Mouse (Mus musculus): Measurements from ENCODE around the gene Il31ra. TPM values are rescaled to one million over a fixed set of nuclear protein-coding genes. Genes with fewer than 3 reads are reported as not detected.

Gene Il31ra
- polyA plus RNA-seq, 1 experiment from 2014 or later: 0.06 TPM

- Histone ChIP-seq H3K4me3 (ENCODE audit: low read depth, low read length) (no peak overlapping the region), H3K4me2 (ENCODE audit: low read depth, low read length) (no peak overlapping the region), H3K36me3 (replicated peaks; ENCODE audit: insufficient read depth, low read length) (no peaks in the 10 kb centered on the region), H3K9ac (replicated peaks) (no peak overlapping the region), H3K27ac (ENCODE audit: low read depth) (no peak overlapping the region), H3K4me1 (ENCODE audit: insufficient read depth) (no peaks in the 10 kb centered on the region), H3K9me3 (ENCODE audit: low read length) (no peaks in the 10 kb centered on the region), H3K27me3 (ENCODE audit: insufficient read depth, low read length) (no peaks in the 10 kb centered on the region)
- TF ChIP-seq EP300 (IDR thresholded peaks at IDR 0.05; ENCODE audit: low read depth): no peak
- TF ChIP-seq CTCF (IDR thresholded peaks at IDR 0.05; ENCODE audit: low read depth): no peak
- DNase-seq: no peak
- ATAC-seq: no peak
These were observed 20.4 kb downstream of the Il31ra start for GRCm38 (mm10) chr13:112573800-112574199.

GRCm38 (mm10) chr13:112570768-112571167, 23.4 kb downstream of the Il31ra start:
- no peak for ATAC-seq

GRCm38 (mm10) chr13:112569606-112570005, 24.6 kb downstream of the Il31ra start:
- Histone ChIP-seq H3K9ac (replicated peaks) (no peak overlapping the region), H3K4me2 (ENCODE audit: low read depth, low read length) (no peak overlapping the region), H3K4me1 (ENCODE audit: insufficient read depth) (no peaks in the 10 kb centered on the region), H3K9me3 (ENCODE audit: low read length) (no peaks in the 10 kb centered on the region), H3K27ac (ENCODE audit: low read depth) (no peak overlapping the region), H3K4me3 (ENCODE audit: low read depth, low read length) (no peak overlapping the region), H3K36me3 (replicated peaks; ENCODE audit: insufficient read depth, low read length) (no peaks in the 10 kb centered on the region), H3K27me3 (ENCODE audit: insufficient read depth, low read length) (no peaks in the 10 kb centered on the region)
- ATAC-seq (no peak), DNase-seq (no peak)
- 58% methylated on average over 4 of the region's 4 CpGs for WGBS (ENCODE audit: insufficient replicate concordance)
- TF ChIP-seq EP300 (IDR thresholded peaks at IDR 0.05; ENCODE audit: low read depth) (no peak), CTCF (IDR thresholded peaks at IDR 0.05; ENCODE audit: low read depth) (no peak)

More at GRCm38 (mm10) chr13:112570768-112571167, 23.4 kb downstream of the Il31ra start:
- no peak for DNase-seq
- Histone ChIP-seq H3K27ac (ENCODE audit: low read depth) (no peak overlapping the region), H3K4me3 (ENCODE audit: low read depth, low read length) (no peak overlapping the region), H3K27me3 (ENCODE audit: insufficient read depth, low read length) (no peaks in the 10 kb centered on the region), H3K36me3 (replicated peaks; ENCODE audit: insufficient read depth, low read length) (no peaks in the 10 kb centered on the region), H3K4me2 (ENCODE audit: low read depth, low read length) (no peak overlapping the region), H3K9ac (replicated peaks) (no peak overlapping the region), H3K4me1 (ENCODE audit: insufficient read depth) (no peaks in the 10 kb centered on the region), H3K9me3 (ENCODE audit: low read length) (no peaks in the 10 kb centered on the region)
- WGBS (ENCODE audit: insufficient replicate concordance): 69% methylated on average over 5 of the region's 5 CpGs
- TF ChIP-seq CTCF (IDR thresholded peaks at IDR 0.05; ENCODE audit: low read depth) (no peak), EP300 (IDR thresholded peaks at IDR 0.05; ENCODE audit: low read depth) (no peak)

GRCm38 (mm10) chr13:112560554-112561138, 33.5 kb downstream of the Il31ra start:
- no peak for TF ChIP-seq EP300 (IDR thresholded peaks at IDR 0.05; ENCODE audit: low read depth)
- TF ChIP-seq CTCF (IDR thresholded peaks at IDR 0.05; ENCODE audit: low read depth): no peak
- no peaks in the 10 kb centered on the region for H3K36me3 ChIP-seq (replicated peaks; ENCODE audit: insufficient read depth, low read length)
- no peaks in the 10 kb centered on the region for H3K4me1 ChIP-seq (ENCODE audit: insufficient read depth)
- H3K9ac ChIP-seq (replicated peaks): no peak overlapping the region
- no peak overlapping the region for H3K4me3 ChIP-seq (ENCODE audit: low read depth, low read length)
- H3K9me3 ChIP-seq (ENCODE audit: low read length): no peaks in the 10 kb centered on the region
- WGBS (ENCODE audit: insufficient replicate concordance): 76% methylated on average over 6 of the region's 6 CpGs
- ATAC-seq (no peak), DNase-seq (no peak)
- no peaks in the 10 kb centered on the region for H3K27me3 ChIP-seq (ENCODE audit: insufficient read depth, low read length)
- no peak overlapping the region for H3K4me2 ChIP-seq (ENCODE audit: low read depth, low read length)
- H3K27ac ChIP-seq (ENCODE audit: low read depth): no peak overlapping the region

GRCm38 (mm10) chr13:112556501-112556900, 37.7 kb downstream of the Il31ra start:
- WGBS (ENCODE audit: insufficient replicate concordance): 49% methylated on average over 2 of the region's 2 CpGs
- Histone ChIP-seq H3K9ac (replicated peaks) (no peak overlapping the region), H3K27ac (ENCODE audit: low read depth) (no peak overlapping the region), H3K9me3 (ENCODE audit: low read length) (no peaks in the 10 kb centered on the region), H3K4me1 (ENCODE audit: insufficient read depth) (no peaks in the 10 kb centered on the region), H3K4me3 (ENCODE audit: low read depth, low read length) (no peak overlapping the region), H3K36me3 (replicated peaks; ENCODE audit: insufficient read depth, low read length) (no peaks in the 10 kb centered on the region), H3K27me3 (ENCODE audit: insufficient read depth, low read length) (no peaks in the 10 kb centered on the region), H3K4me2 (ENCODE audit: low read depth, low read length) (no peak overlapping the region)
- ATAC-seq: no peak
- DNase-seq: no peak
- TF ChIP-seq EP300 (IDR thresholded peaks at IDR 0.05; ENCODE audit: low read depth): no peak
- no peak for TF ChIP-seq CTCF (IDR thresholded peaks at IDR 0.05; ENCODE audit: low read depth)

- Histone ChIP-seq H3K36me3 (replicated peaks; ENCODE audit: insufficient read depth, low read length) (no peaks in the 10 kb centered on the region), H3K4me3 (ENCODE audit: low read depth, low read length) (no peak overlapping the region), H3K27me3 (ENCODE audit: insufficient read depth, low read length) (no peaks in the 10 kb centered on the region), H3K4me2 (ENCODE audit: low read depth, low read length) (no peak overlapping the region), H3K4me1 (ENCODE audit: insufficient read depth) (no peaks in the 10 kb centered on the region), H3K9ac (replicated peaks) (no peak overlapping the region), H3K27ac (ENCODE audit: low read depth) (no peak overlapping the region), H3K9me3 (ENCODE audit: low read length) (no peaks in the 10 kb centered on the region)
- DNase-seq: no peak
- TF ChIP-seq CTCF (IDR thresholded peaks at IDR 0.05; ENCODE audit: low read depth) (no peak), EP300 (IDR thresholded peaks at IDR 0.05; ENCODE audit: low read depth) (no peak)
- 86% methylated on average over 5 of the region's 5 CpGs for WGBS (ENCODE audit: insufficient replicate concordance)
- no peak for ATAC-seq
These were observed 40.9 kb downstream of the Il31ra start for GRCm38 (mm10) chr13:112553304-112553703.
